Mouse (Mus musculus): ENCODE measurements at regions not wholly inside any gene's neighbourhood (a gene's known extent, or its start where the extent isn't known, plus 50 kb on each side); places are given as distances from the start of the nearest gene placed in this dataset.

GRCm38 (mm10) chr1:190307751-190308150, 137.2 kb upstream of the Prox1 start:
- no peak for DNase-seq (ENCODE audit: low read depth, low spot score)

DNA sequence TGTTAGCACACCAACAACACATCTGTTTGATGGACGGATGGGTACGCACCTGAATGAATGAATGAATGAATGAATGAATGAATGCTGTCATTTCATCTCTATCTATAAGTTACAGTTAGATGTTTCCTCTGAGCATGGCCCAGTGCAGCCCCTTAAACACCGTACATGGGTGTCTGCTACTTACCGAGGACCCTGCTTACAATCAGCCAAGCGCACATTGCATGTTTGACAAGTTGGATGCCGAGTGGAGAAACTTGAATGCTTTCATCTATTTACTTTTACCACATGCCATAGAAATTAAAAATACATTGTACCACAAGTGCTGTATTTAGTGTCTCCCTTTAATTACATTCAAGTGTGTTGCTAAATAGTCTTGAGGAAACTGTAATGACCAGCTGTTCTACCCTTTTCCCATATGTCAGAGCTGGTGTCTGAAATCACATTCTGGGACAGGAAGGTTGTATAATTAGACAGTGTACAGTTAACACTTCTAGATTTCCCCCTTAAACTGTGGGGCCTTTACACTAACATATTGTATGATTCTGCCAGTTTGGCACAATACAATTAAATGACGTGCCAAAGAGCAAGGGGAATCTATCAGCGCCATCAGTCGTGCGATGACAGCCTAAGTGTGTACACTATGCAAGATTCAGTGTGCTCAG, 127.3 kb upstream of the Prox1 start:
- DNase-seq (ENCODE audit: low read depth, low spot score): no peak

- DNase-seq (ENCODE audit: low read depth, low spot score): no peak
These were observed 119.5 kb upstream of the Prox1 start for GRCm38 (mm10) chr1:190290061-190290460.

DNA sequence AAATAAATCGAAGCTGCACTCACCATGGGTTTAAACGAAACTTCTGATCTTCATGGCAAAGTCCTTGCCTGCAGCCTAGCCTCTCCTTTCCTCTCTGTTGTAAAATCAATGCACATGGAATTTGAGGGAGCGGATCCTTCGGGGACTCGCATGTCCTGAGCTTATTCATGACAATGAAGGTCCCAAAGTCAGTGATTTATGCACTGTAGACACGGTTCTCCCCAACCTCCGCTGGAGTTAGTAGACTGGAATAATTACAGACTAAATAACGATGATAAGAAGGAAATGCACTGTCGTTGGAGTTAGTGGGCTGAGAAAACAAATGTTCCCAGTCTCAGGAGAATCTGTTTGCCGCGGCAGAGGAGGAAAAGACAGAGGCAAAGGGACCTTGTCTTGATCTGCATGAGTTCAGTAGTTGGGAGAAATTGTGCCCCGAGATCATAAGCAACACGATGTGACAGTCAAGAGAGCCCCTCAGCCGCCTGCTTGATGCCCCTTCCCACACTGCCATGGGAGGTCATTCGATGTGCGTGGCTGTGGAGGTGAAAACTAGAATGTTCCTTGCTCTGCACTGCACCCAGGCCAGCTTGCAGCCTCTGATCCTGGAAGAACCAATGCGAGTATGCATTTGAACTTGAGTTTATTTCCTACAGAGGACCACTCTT, 116.1 kb upstream of the Prox1 start:
- no peak for DNase-seq (ENCODE audit: low read depth, low spot score)

DNA sequence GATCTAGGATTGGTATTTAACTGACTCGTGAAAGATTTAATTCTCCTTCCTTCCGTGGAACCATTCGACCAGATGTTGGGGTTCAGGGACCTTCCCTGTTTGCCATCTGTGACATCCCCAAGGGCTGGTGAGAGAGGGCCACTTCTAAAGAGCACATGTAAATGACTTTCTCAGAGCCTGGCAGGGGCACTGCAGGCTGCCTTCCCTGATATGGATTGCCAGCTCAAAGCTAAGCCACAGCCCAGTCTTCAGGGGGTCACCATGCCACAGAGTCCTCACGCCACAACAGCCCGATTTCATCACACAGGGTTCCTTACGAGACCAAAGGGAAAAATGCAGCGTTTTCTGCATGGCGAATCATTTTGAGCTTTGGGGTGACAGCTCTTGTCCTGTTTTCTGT, 115.1 kb upstream of the Prox1 start:
- no peak for DNase-seq (ENCODE audit: low read depth, low spot score)

DNA sequence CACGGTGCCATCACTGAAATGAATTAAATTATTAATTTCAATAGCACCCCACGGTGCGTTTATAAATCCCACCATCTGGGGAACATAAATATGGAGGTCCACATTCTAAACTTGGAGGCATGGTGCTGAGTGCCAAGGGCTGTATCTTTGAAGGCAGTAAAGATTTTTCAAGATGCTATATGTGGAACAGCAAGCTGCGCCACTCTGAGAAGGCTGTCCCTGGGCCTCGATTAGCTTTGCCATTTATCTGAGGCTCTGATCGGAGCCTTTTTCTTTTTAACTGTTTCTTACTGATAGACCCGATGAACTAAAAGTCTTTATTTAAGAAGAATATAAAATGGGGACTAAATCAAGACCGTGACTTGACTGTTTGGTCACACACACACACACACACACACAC, 114.5 kb upstream of the Prox1 start:
- DNase-seq (ENCODE audit: low read depth, low spot score): no peak

DNA sequence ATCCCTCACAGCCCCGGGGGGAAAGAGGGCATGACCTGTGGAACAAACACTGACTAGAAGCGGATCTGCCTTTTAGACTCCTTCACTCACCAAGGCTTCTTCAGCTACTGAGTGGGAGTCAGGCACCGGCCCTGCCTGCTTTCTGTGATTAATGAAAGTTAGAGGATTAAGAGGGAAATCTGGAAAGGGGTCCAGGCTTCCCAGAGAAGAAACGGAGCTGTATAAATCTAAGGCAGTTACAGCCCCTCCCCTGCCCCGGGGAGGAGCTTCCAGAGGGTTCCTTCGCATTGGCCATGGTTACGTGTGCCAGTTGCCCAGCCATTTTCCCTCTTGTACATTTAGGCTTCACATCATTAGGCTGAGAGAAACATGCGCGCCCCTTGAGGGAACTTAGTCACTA, 113.6 kb upstream of the Prox1 start:
- no peak for DNase-seq (ENCODE audit: low read depth, low spot score)

DNA sequence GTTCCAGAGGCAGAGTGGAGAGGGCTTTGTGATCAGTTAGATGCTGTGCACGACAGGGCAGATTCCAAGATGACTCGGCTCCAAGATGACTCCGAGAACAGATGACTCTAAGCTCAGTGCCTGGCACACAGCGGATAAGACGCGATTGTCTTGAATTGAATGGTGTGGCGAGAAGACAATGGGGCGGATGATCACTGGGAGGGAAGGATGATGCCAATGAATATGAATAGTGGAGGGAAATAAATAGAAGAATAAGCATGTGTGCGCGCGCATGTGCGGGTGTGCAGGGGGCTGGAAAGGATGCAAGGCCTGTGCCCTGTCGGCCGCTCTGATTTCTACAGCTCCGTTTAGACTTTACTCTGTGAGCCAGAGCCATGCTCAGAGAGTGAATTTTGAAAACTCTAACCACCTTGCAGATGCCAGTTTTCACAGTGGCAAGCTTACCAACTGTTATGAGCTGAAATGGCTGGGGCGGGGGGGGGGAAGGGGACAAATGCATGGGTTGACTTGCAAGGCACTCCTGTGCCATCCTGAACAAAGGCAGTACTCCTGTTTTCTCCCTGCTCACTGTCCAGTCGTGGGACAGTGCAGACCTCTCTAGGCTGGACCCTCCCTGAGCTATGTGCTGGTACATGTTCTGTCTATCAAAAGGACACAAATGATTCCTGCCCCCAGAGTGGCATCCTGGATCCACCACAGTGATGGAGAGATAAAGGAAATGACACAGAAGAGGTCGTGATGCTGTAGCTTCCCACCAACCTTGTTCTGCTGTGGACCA, 109.8 kb upstream of the Prox1 start:
- DNase-seq (ENCODE audit: low read depth, low spot score): no peak

GRCm38 (mm10) chr1:190274911-190275310, 104.4 kb upstream of the Prox1 start:
- DNase-seq (ENCODE audit: low read depth, low spot score): no peak

DNA sequence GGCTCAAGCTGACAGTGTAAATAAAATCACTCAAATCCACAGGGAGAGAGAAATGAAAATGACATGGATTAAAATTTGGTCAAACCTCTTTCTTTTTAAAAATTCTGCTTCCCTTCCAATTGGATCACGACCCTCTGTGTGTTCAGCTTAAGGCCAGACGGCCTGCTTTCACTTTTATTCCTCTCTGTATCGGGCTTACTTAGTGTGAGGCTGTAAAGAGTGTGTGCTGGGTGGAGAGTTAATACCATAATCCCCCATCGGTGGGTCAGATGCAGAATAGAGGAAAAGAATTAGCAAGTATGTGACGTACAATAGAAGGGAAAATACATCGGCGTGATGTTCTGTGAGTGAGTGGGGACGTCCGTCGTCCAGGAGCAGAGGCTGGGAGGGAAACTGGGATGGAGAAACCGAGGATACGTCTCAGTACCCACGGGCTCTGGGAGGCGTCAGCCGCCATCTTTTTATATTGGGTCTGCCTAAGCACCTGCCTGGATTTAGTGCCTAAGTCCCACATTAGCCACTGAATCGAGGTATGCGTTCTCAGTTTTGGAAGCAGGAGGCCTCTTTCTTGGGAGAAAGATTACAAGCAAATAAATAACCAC, 100.4 kb upstream of the Prox1 start:
- no peak for DNase-seq (ENCODE audit: low read depth, low spot score)

DNA sequence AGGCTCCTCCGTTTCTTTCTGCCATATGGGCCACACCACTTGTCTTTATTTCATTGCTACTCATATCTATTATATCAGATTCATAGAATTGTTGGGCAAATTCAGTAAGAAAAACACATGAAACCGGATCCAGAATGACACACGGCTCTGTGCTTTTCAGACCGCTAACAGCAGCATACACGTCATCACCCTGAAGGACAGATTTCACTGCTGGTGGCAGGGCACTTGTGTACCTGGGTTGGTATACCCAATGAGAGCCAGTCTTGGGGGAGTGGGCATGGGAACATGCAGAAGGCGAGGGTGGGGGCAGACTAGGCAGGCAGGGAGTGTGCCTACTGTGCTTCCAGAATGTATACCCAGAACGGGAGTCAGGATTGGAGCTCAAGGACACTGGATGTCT, 98.7 kb upstream of the Prox1 start:
- no peak for DNase-seq (ENCODE audit: low read depth, low spot score)

DNA sequence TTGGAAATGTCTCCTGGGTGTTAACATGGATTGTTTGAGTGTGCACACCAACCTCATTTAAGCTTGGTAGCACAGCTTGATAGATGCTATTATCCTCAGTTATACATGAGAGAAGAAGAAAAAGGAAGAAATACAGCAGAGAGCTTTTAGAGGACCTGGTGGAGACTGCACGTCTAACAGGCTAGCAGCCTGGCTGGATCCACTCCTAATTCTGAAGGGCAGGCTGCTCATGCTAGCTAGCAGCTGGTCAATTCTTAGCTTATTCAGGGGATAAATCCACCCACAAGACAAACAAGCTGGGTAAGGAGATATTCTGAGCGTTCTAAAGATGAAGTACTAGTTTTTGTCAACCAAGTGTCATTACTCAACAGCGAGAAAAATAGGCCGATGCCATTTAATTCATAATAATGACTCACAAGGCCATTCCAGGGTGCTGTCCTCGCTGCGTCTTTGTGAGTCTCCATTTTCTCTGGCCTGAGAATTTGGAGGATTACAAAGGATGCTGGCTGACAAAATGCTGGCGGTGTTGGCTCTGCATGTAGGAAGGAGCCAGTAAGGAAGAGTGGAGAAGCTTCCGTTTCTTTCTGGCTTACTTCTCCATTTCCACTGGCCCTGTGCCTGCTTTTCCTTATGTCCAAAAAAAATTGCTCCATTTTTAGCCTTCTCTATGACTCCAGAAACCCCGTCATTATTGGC, 94.7 kb upstream of the Prox1 start:
- DNase-seq (ENCODE audit: low read depth, low spot score): no peak

GRCm38 (mm10) chr1:190264501-190264900, 94.0 kb upstream of the Prox1 start:
- no peak for DNase-seq (ENCODE audit: low read depth, low spot score)

- DNase-seq (ENCODE audit: low read depth, low spot score): no peak
These were observed 93.1 kb upstream of the Prox1 start for GRCm38 (mm10) chr1:190263620-190264019.

DNA sequence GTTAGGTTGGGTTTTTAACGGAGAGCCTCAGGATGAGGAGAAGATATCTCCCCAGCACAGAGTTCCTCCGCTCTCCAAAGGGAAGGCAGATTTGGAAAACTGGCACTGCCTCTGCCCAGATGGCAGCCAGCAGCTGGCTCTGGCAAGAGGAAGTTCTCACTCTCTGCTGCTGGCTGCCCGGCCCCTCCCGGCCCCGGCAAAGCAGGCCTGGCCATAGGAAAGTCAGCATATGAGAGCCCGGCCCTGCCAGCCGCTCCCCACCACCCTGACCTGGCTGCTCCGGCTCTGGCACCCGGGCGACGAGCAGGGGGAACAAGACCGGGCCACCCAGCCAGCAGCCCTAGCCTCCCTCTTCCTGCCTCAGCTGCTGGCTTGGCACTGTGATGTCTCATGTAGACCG, 89.1 kb upstream of the Prox1 start:
- no peak for DNase-seq (ENCODE audit: low read depth, low spot score)

- no peak for DNase-seq (ENCODE audit: low read depth, low spot score)
These were observed 80.2 kb upstream of the Prox1 start for GRCm38 (mm10) chr1:190250574-190251246.

DNA sequence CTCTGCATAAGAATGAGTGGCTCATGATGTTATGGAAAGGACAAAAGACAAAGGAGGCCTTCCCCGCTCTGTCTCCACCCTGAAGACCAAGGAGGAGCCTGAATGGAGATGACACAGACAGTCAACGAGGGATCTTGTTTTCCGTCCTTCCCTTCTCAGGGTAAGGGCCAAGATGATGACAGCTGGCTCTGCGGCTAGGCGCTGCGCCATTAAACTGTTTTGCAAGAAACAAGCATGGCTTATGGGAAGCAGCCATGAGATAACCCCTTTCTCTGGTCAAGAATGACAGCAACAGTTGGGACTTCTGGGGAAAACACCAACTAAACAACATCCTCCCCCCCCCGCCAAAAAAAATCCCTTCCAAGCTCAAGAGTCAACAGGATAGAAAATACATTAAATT, 72.0 kb upstream of the Prox1 start:
- no peak for DNase-seq (ENCODE audit: low read depth, low spot score)

- DNase-seq (ENCODE audit: low read depth, low spot score): no peak
These were observed 69.3 kb upstream of the Prox1 start for GRCm38 (mm10) chr1:190239796-190240195.

GRCm38 (mm10) chr1:190230866-190231265, 60.4 kb upstream of the Prox1 start:
- DNase-seq (ENCODE audit: low read depth, low spot score): no peak

DNA sequence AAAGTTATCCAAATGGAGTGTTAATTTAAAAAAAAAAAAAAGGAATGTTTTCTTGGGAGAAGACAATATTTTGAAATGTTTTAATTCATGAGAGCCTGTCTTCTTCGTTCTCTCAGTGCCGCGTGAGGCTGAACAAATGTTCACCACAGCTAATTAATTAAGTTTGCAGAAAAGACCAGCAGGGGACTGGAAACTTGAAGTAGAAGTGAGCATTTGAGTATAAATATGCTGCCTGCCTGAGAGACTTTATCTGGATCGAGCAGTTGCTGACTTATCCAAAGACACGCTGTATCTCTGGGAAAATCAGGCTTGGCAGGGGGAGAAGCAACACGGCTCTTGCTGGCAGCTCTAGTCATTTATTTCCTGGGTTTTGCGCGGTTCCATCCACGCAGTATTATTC, 49.9 kb upstream of the Prox1 start:
- DNase-seq (ENCODE audit: low read depth, low spot score): no peak
